Mouse (Mus musculus) midbrain, embryonic 13.5 days (tissue): ENCODE measurements around the gene Gm9040. TPM values are rescaled to one million over a fixed set of nuclear protein-coding genes. Genes with fewer than 3 reads are reported as not detected.
A peak's percentile ranks its signal among the peaks of the same experiment; 100 is the strongest.
"Not testable (repeated sequence)": the region's sequence is repeated elsewhere in the genome, so short reads cannot be mapped to it uniquely, and the experiment has no call there.

ENCODE experiments used
- ATAC-seq: fragments of 200-750 bp; cut with Nextera tagmentation; 2 replicates; pipeline ENCODE4 v1.8.0; 2017; ENCODE audit warnings: mild to moderate bottlenecking, moderate TSS enrichment, moderate library complexity
- H3K27ac ChIP-seq: fragments of 300-500 bp; sonication (generic); 2 replicates; pipeline ENCODE4 v1.5.1; 2015; ENCODE audit warnings: inconsistent platforms, mild to moderate bottlenecking, moderate library complexity
- H3K27me3 ChIP-seq: fragments of 300-500 bp; sonication (generic); 2 replicates; pipeline ENCODE4 v1.6.1; 2015; ENCODE audit warnings: mild to moderate bottlenecking, inconsistent platforms
- H3K36me3 ChIP-seq: fragments of 300-500 bp; sonication (generic); 2 replicates; pipeline ENCODE4 v1.6.1; 2015; ENCODE audit warnings: mild to moderate bottlenecking, inconsistent platforms
- H3K4me1 ChIP-seq: fragments of 300-500 bp; sonication (generic); replicated peaks from 2 replicates; pipeline ENCODE4 v1.6.1; 2015; ENCODE audit warnings: inconsistent platforms
- H3K4me2 ChIP-seq: fragments of 300-500 bp; sonication (generic); replicated peaks from 2 replicates; pipeline ENCODE4 v1.6.1; 2015; ENCODE audit warnings: moderate library complexity, mild to moderate bottlenecking, inconsistent platforms
- H3K4me3 ChIP-seq: fragments of 300-500 bp; sonication (generic); replicated peaks from 2 replicates; pipeline ENCODE4 v1.5.1; 2015; ENCODE audit warnings: mild to moderate bottlenecking, inconsistent platforms
- H3K9ac ChIP-seq: fragments of 300-500 bp; sonication (generic); replicated peaks from 2 replicates; pipeline ENCODE4 v1.6.1; 2015; ENCODE audit warnings: mild to moderate bottlenecking, inconsistent platforms
- H3K9me3 ChIP-seq: fragments of 300-500 bp; sonication (generic); 2 replicates; pipeline ENCODE4 v1.6.1; 2016; ENCODE audit warnings: mild to moderate bottlenecking, inconsistent platforms
- WGBS: fragments of 180-500 bp; shearing (Covaris S2); methylation state at CpG from one replicate; pipeline ENCODE4 v1.1.7; 2015; 5-methylcytosine and 5-hydroxymethylcytosine counted together
- polyA plus RNA-seq: library from polyadenylated mRNA; unstranded; fragments of >200 nt; fragmentation: Nextera tagmentation; extraction: Ambion mirVana; gene quantifications from 2 replicates; pipeline ENCODE4 v1.2.1, GENCODE M21; 2015

Gm9040 gene
- polyA plus RNA-seq: 0.11 TPM in 1 of 2 replicates, not detected in the other

DNA sequence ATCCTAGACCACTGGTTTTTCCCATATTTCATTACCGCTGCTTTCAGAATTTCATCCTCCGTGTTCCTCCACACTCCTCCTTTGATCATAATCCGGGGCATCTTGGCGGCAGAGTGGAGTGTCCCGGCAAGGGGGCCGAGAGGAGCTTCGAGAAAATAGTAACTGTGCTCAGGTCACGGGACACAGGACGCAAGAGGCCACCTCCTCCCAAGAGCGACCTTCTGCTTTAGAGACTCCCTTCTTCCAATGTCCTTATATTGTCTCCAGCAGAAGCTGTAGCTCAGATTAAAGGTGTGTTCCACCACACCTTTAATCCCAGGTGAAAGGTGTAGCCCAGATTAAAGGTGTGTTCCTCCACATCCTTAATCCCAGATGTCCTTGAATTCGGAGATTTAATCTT lies at the start of gene Gm9040:
Gm9040 (minus strand) TSS at position 101 of the 400 bp plus-strand sequence.
- not testable (repeated sequence) for H3K4me2 ChIP-seq, H3K4me1 ChIP-seq, H3K27me3 ChIP-seq, H3K9me3 ChIP-seq, H3K9ac ChIP-seq, ATAC-seq, H3K27ac ChIP-seq, H3K36me3 ChIP-seq, H3K4me3 ChIP-seq
- no CpG with 5 or more reads among the region's 11 CpGs for WGBS

DNA sequence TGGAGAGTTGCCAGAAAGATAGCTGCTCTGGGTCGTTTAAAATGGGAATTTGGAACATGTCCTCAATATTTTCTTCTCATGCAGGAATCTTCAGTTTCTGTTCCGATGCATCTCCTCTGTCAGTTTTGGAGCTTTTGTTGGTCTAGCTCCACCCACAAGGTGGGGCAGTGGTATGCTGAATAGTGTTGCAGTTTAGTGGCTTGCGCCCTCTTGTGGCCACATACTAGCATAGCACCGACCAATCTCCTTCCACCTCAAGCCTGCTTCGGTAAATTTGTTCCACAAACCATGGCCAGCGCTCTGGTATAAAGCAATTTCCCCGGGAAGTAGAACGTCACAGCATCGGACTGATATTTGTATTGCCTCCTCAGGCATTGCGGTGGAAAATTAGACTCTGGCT lies 43.7 kb upstream of the Gm9040 start:
- Histone ChIP-seq H3K9me3 (no peaks in the 10 kb centered on the region; the same call in 1 of the 2 replicates), H3K36me3 (no peaks in the 10 kb centered on the region), H3K4me1 (no peaks in the 10 kb centered on the region), H3K27ac (no peak overlapping the region), H3K27me3 (no peaks in the 10 kb centered on the region), H3K4me3 (no peak overlapping the region), H3K9ac (no peak overlapping the region), H3K4me2 (peak overlapping the region; percentile 40)
- 9% methylated on average over 10 of the region's 10 CpGs for WGBS
- peak; percentile 91 for ATAC-seq

DNA sequence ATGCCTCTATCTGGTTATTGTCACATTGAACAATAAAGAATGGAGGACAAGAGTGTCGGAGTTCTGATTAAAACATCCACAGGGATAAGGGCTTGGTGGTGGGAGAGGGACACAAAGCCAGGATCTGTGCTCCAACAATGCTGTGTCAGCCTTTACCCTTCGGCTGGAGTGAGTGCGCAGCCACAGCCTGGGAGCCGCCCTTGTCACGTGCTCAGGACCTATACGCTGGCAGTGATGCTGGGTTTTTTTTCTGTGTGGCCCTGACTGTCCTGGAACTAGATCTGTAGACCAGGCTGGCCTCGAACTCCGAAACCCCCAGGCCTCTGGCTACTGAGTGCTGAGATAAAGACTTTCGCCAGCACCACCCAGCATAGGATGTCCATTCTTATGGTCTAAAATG lies 42.7 kb upstream of the Gm9040 start:
- H3K27me3 ChIP-seq: no peaks in the 10 kb centered on the region
- no peaks in the 10 kb centered on the region for H3K36me3 ChIP-seq
- H3K9ac ChIP-seq: no peak overlapping the region
- H3K4me1 ChIP-seq: no peaks in the 10 kb centered on the region
- no peak overlapping the region for H3K4me2 ChIP-seq
- 89% methylated on average over 9 of the region's 9 CpGs for WGBS
- no peak overlapping the region for H3K27ac ChIP-seq
- no peak overlapping the region for H3K4me3 ChIP-seq
- H3K9me3 ChIP-seq: no peaks in the 10 kb centered on the region; the same call in 1 of the 2 replicates
- peak; percentile 53; the same call in 1 of the 2 replicates for ATAC-seq

- H3K9me3 ChIP-seq, H3K27me3 ChIP-seq, H3K4me1 ChIP-seq, H3K4me3 ChIP-seq, H3K4me2 ChIP-seq, H3K9ac ChIP-seq, ATAC-seq, H3K36me3 ChIP-seq, H3K27ac ChIP-seq: not testable (repeated sequence)
- whole genome bisulfite sequencing: 83% methylated on average over 1 of the region's 11 CpGs
These were observed 27.2 kb upstream of the Gm9040 start, which contains the start of gene Gm9049 for GRCm38 (mm10) chr10:118354005-118354404. Gene Gm9049 (minus strand): TSS chr10:118354105.

- not testable (repeated sequence) for H3K9me3 ChIP-seq, H3K27ac ChIP-seq, H3K27me3 ChIP-seq, H3K9ac ChIP-seq, H3K36me3 ChIP-seq, H3K4me2 ChIP-seq, H3K4me1 ChIP-seq, H3K4me3 ChIP-seq, ATAC-seq
- 75% methylated on average over 1 of the region's 14 CpGs for WGBS
These were observed 21.8 kb upstream of the Gm9040 start, which contains the start of gene Gm9048 for GRCm38 (mm10) chr10:118348579-118348978. Gene Gm9048 (minus strand): TSS chr10:118348679.

GRCm38 (mm10) chr10:118343155-118343554 lies 16.4 kb upstream of the Gm9040 start, which contains the start of gene Gm9046:
Gene Gm9046 (minus strand): TSS chr10:118343255.
- H3K27ac ChIP-seq, H3K36me3 ChIP-seq, H3K27me3 ChIP-seq, ATAC-seq, H3K4me2 ChIP-seq, H3K4me3 ChIP-seq, H3K9ac ChIP-seq, H3K9me3 ChIP-seq, H3K4me1 ChIP-seq: not testable (repeated sequence)
- WGBS: no CpG with 5 or more reads among the region's 14 CpGs

GRCm38 (mm10) chr10:118337731-118338130 lies 11.0 kb upstream of the Gm9040 start, which contains the start of gene Gm9045:
Gene Gm9045 (minus strand): TSS chr10:118337831.
- ATAC-seq, H3K4me2 ChIP-seq, H3K9ac ChIP-seq, H3K27ac ChIP-seq, H3K4me3 ChIP-seq, H3K36me3 ChIP-seq, H3K9me3 ChIP-seq, H3K4me1 ChIP-seq, H3K27me3 ChIP-seq: not testable (repeated sequence)
- no CpG with 5 or more reads among the region's 14 CpGs for WGBS

DNA sequence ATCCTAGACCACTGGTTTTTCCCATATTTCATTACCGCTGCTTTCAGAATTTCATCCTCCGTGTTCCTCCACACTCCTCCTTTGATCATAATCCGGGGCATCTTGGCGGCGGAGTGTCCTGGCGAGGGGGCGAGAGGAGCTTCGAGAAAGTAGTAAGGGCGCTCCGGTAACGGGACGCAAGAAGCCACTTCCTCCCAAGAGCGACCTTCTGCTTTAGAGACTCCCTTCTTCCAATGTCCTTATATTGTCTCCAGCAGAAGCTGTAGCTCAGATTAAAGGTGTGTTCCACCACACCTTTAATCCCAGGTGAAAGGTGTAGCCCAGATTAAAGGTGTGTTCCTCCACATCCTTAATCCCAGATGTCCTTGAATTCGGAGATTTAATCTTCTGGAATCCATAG lies 5.5 kb upstream of the Gm9040 start, which contains the start of gene Gm9044:
Gm9044 (minus strand) TSS at position 101 of the 400 bp plus-strand sequence.
- H3K4me2 ChIP-seq, H3K9ac ChIP-seq, H3K27me3 ChIP-seq, H3K36me3 ChIP-seq, H3K27ac ChIP-seq, ATAC-seq, H3K4me3 ChIP-seq, H3K9me3 ChIP-seq, H3K4me1 ChIP-seq: not testable (repeated sequence)
- WGBS: no CpG with 5 or more reads among the region's 14 CpGs

DNA sequence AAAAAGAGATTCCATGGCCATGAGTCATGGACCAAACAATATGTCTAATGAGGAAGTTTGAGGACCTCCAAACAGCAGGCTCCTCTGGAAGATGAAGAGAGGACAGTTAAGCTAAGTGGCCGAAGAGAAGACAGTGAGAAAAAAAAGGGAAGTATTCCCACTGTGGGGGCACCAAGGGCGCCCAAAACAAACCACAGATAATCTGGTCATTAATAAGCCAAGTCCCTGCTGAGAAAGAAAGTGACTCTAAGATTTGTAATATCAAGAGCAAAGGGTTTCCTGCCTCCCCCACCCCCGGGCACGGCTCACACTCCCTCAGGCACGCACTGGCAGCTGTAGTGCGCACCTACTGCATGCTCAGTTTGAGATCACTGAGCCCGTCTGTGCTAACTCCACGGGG lies 7.7 kb downstream of the Gm9040 start:
- H3K27me3 ChIP-seq: no peaks in the 10 kb centered on the region
- no peak overlapping the region for H3K4me2 ChIP-seq
- H3K4me1 ChIP-seq: no peaks in the 10 kb centered on the region
- H3K9me3 ChIP-seq: no peaks in the 10 kb centered on the region
- H3K9ac ChIP-seq: no peak overlapping the region
- no peaks in the 10 kb centered on the region for H3K36me3 ChIP-seq
- no peak overlapping the region for H3K4me3 ChIP-seq
- 92% methylated on average over 8 of the region's 8 CpGs for WGBS
- H3K27ac ChIP-seq: no peak overlapping the region
- ATAC-seq: no peak

- not testable (repeated sequence) for ATAC-seq
These were observed 24.6 kb downstream of the Gm9040 start for GRCm38 (mm10) chr10:118302133-118302532.

GRCm38 (mm10) chr10:118294938-118295337 lies 31.8 kb downstream of the Gm9040 start, which contains the start of gene Iltifb:
Gene Iltifb (minus strand): TSS chr10:118295038.
- Histone ChIP-seq H3K9ac (no peak within 1 kb of the TSS), H3K27me3 (no peaks in the 10 kb centered on the region), H3K4me2 (no peak within 1 kb of the TSS), H3K36me3 (no peaks in the 10 kb centered on the region), H3K4me1 (no peaks in the 10 kb centered on the region), H3K9me3 (no peaks in the 10 kb centered on the region), H3K27ac (no peak within 1 kb of the TSS), H3K4me3 (no peak within 1 kb of the TSS)
- 94% methylated on average over 6 of the region's 6 CpGs for WGBS
- ATAC-seq: no peak

More at GRCm38 (mm10) chr10:118302133-118302532, 24.6 kb downstream of the Gm9040 start:
- H3K27ac ChIP-seq, H3K9ac ChIP-seq, H3K4me3 ChIP-seq, H3K4me2 ChIP-seq, H3K9me3 ChIP-seq, H3K36me3 ChIP-seq, H3K27me3 ChIP-seq, H3K4me1 ChIP-seq: not testable (repeated sequence)
- 43% methylated on average over 2 of the region's 2 CpGs for WGBS

DNA sequence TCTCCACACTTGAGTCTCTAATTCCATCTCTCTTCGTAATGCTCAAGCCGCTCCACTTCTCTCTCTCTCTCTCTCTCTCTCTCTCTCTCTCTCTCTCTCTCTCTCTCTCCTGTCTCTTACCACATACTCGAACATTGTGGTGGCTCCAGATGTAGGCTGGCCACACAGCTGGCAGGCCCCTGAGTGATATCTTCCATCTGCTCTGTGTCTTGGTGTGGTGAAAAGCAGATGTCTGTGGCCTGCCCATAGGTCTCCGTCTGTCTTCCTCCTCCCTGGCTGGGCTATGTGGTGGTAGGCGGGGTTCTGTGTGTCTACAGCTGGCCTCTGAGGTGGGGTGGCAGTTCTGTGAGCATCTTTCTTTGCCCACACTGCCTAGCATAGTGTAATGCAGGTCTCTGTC lies 43.8 kb downstream of the Gm9040 start:
- 95% methylated on average over 2 of the region's 5 CpGs for WGBS
- ATAC-seq, H3K27ac ChIP-seq, H3K4me3 ChIP-seq, H3K9ac ChIP-seq, H3K36me3 ChIP-seq, H3K4me1 ChIP-seq, H3K4me2 ChIP-seq, H3K9me3 ChIP-seq, H3K27me3 ChIP-seq: not testable (repeated sequence)

DNA sequence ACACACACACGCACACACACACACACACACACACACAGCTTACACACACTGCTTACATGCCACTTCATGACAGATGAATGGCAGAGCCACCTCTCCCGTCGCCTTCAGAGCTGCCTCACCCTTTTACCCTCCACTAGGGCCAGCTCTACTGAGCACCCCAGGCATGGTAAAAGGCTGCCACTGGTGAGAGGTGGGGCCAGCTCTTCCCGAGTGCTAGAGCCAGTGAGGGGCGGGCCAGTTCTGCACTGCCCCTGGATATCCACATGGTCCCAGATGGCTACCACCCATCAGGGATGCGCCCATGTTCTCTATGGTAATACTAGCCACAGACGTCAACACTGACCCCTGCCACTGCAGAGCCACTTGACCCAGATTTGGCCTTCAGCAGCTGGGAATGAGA lies 44.2 kb downstream of the Gm9040 start:
- H3K4me1 ChIP-seq, H3K4me2 ChIP-seq, H3K9ac ChIP-seq, H3K27me3 ChIP-seq, H3K4me3 ChIP-seq, H3K36me3 ChIP-seq, H3K27ac ChIP-seq, ATAC-seq, H3K9me3 ChIP-seq: not testable (repeated sequence)
- WGBS: 81% methylated on average over 7 of the region's 7 CpGs
